Mouse (Mus musculus) kidney, postnatal 0 days (tissue): Measurements from ENCODE around the gene Camkmt. TPM values are rescaled to one million over a fixed set of nuclear protein-coding genes. Genes with fewer than 3 reads are reported as not detected.

Experiments used
- ATAC-seq: fragments of 200-750 bp; cut with Nextera tagmentation; replicated peaks from 2 replicates; pipeline ENCODE4 v1.8.0; 2017; ENCODE audit warnings: low read depth, moderate number of reproducible peaks, moderate TSS enrichment, moderate library complexity; ENCODE audit not compliant: low FRiP score
- DNase-seq: peaks from one replicate; pipeline ENCODE4 v3.0.0-alpha.2; 2016; ENCODE audit warnings: low spot score
- H3K27ac ChIP-seq: fragments of 300-500 bp; sonication (generic); 2 replicates; pipeline ENCODE4 v1.5.1; 2014; ENCODE audit warnings: mild to moderate bottlenecking
- H3K27me3 ChIP-seq: fragments of 300-500 bp; sonication (generic); 2 replicates; pipeline ENCODE4 v1.6.1; 2014; ENCODE audit warnings: low read length, mixed read lengths; ENCODE audit not compliant: insufficient read depth
- H3K36me3 ChIP-seq: fragments of 300-500 bp; sonication (generic); 2 replicates; pipeline ENCODE4 v1.6.1; 2014; ENCODE audit warnings: low read length, mixed read lengths; ENCODE audit not compliant: insufficient read depth
- H3K4me1 ChIP-seq: fragments of 300-500 bp; sonication (generic); replicated peaks from 2 replicates; pipeline ENCODE4 v1.6.1; 2014; ENCODE audit warnings: antibody characterized with exemption, low read length, mixed read lengths; ENCODE audit not compliant: insufficient read depth
- H3K4me2 ChIP-seq: fragments of 300-500 bp; sonication (generic); 2 replicates; pipeline ENCODE4 v1.6.1; 2014; ENCODE audit warnings: mild to moderate bottlenecking, low read length, moderate library complexity, mixed read lengths
- H3K4me3 ChIP-seq: fragments of 300-500 bp; sonication (generic); replicated peaks from 2 replicates; pipeline ENCODE4 v1.5.1; 2014; ENCODE audit warnings: low read depth, low read length
- H3K9ac ChIP-seq: fragments of 300-500 bp; sonication (generic); 2 replicates; pipeline ENCODE4 v1.6.1; 2014; ENCODE audit warnings: low read depth, low read length
- H3K9me3 ChIP-seq: fragments of 300-500 bp; sonication (generic); replicated peaks from 2 replicates; pipeline ENCODE4 v1.6.1; 2016; ENCODE audit warnings: low read length, inconsistent platforms, mixed read lengths
- CTCF ChIP-seq: IDR thresholded peaks from 2 replicates; pipeline ENCODE4 v1.5.1; 2016; ENCODE audit warnings: antibody characterized with exemption, low read depth, mild to moderate bottlenecking, moderate library complexity
- WGBS: fragments of 180-500 bp; shearing (Covaris S2); extraction: QIAGEN DNeasy Blood & Tissue Kit; methylation state at CpG from one replicate; pipeline ENCODE4 v1.1.7; 2014; 5-methylcytosine and 5-hydroxymethylcytosine counted together
- polyA plus RNA-seq: library from polyadenylated mRNA; unstranded; fragments of >200 nt; fragmentation: Nextera tagmentation; extraction: Ambion mirVana; gene quantifications from 2 replicates; pipeline ENCODE4 v1.2.1, GENCODE M21; 2015

Camkmt gene
- polyA plus RNA-seq, 1 experiment from 2014 or later = 14.4 TPM

- no peak for ATAC-seq
- 3% methylated on average over 16 of the region's 16 CpGs for WGBS
Measured at GRCm38 (mm10) chr17:85473217-85473616, 382.9 kb downstream of the Camkmt start.

GRCm38 (mm10) chr17:85473881-85474280, 383.5 kb downstream of the Camkmt start:
- peaks cover 64% of the 10 kb centered on the region for H3K27me3 ChIP-seq
- H3K4me1 ChIP-seq = no peaks in the 10 kb centered on the region
- no peak overlapping the region for H3K27ac ChIP-seq
- no peak for TF ChIP-seq CTCF
- H3K9ac ChIP-seq = no peak overlapping the region
- no peak for DNase-seq
- ATAC-seq = no peak
- WGBS = 2% methylated on average over 8 of the region's 8 CpGs
- H3K4me3 ChIP-seq = no peak overlapping the region
- H3K9me3 ChIP-seq = no peaks in the 10 kb centered on the region
- no peaks in the 10 kb centered on the region for H3K36me3 ChIP-seq
- no peak overlapping the region for H3K4me2 ChIP-seq

More at GRCm38 (mm10) chr17:85473217-85473616, 382.9 kb downstream of the Camkmt start:
- Histone ChIP-seq H3K9ac (no peak overlapping the region), H3K36me3 (no peaks in the 10 kb centered on the region), H3K27ac (no peak overlapping the region), H3K4me1 (no peaks in the 10 kb centered on the region), H3K9me3 (no peaks in the 10 kb centered on the region), H3K4me2 (no peak overlapping the region), H3K27me3 (peaks cover 60% of the 10 kb centered on the region), H3K4me3 (no peak overlapping the region)
- no peak for DNase-seq
- no peak for TF ChIP-seq CTCF

GRCm38 (mm10) chr17:85481241-85481640, 390.9 kb downstream of the Camkmt start:
- H3K4me2 ChIP-seq = no peak overlapping the region
- peaks cover 68% of the 10 kb centered on the region for H3K27me3 ChIP-seq
- TF ChIP-seq CTCF = no peak
- H3K9me3 ChIP-seq = no peaks in the 10 kb centered on the region
- H3K4me1 ChIP-seq = no peaks in the 10 kb centered on the region
- H3K4me3 ChIP-seq = no peak overlapping the region
- no peak for DNase-seq
- H3K9ac ChIP-seq = no peak overlapping the region
- no peaks in the 10 kb centered on the region for H3K36me3 ChIP-seq
- no peak for ATAC-seq
- H3K27ac ChIP-seq = no peak overlapping the region
- WGBS = 83% methylated on average over 8 of the region's 8 CpGs

- Histone ChIP-seq H3K4me3 (no peak overlapping the region), H3K36me3 (no peaks in the 10 kb centered on the region), H3K9me3 (no peaks in the 10 kb centered on the region), H3K4me1 (0 out of 2 replicates have a peak, but pooled peaks cover 6% of the 10 kb centered on the region), H3K27me3 (peaks cover 73% of the 10 kb centered on the region), H3K9ac (no peak overlapping the region), H3K27ac (no peak overlapping the region), H3K4me2 (no peak overlapping the region)
- no peak for TF ChIP-seq CTCF
- no peak for DNase-seq
- 87% methylated on average over 5 of the region's 5 CpGs for WGBS
- ATAC-seq = no peak
Measured at GRCm38 (mm10) chr17:85483086-85483485, 392.7 kb downstream of the Camkmt start.

- no peak overlapping the region for H3K4me3 ChIP-seq
- ATAC-seq (no peak), DNase-seq (no peak)
- no peak overlapping the region for H3K9ac ChIP-seq
- H3K4me2 ChIP-seq = no peak overlapping the region
- 0 out of 2 replicates have a peak, but pooled peaks cover 6% of the 10 kb centered on the region for H3K4me1 ChIP-seq
- no peaks in the 10 kb centered on the region for H3K9me3 ChIP-seq
- H3K27ac ChIP-seq = no peak overlapping the region
- WGBS = 49% methylated on average over 8 of the region's 8 CpGs
- no peak for TF ChIP-seq CTCF
- H3K36me3 ChIP-seq = no peaks in the 10 kb centered on the region
- H3K27me3 ChIP-seq = peaks cover 75% of the 10 kb centered on the region
Measured at GRCm38 (mm10) chr17:85484015-85484414, 393.7 kb downstream of the Camkmt start.

- Histone ChIP-seq H3K4me1 (0 out of 2 replicates have a peak, but pooled peaks cover 6% of the 10 kb centered on the region), H3K9me3 (no peaks in the 10 kb centered on the region), H3K36me3 (no peaks in the 10 kb centered on the region), H3K4me2 (no peak overlapping the region), H3K4me3 (no peak overlapping the region), H3K27ac (no peak overlapping the region), H3K9ac (no peak overlapping the region), H3K27me3 (peaks cover 77% of the 10 kb centered on the region)
- TF ChIP-seq CTCF = no peak
- ATAC-seq (no peak), DNase-seq (no peak)
- WGBS = 25% methylated on average over 5 of the region's 5 CpGs
Measured at GRCm38 (mm10) chr17:85484526-85484925, 394.2 kb downstream of the Camkmt start.
